In the genomic region with DNA sequence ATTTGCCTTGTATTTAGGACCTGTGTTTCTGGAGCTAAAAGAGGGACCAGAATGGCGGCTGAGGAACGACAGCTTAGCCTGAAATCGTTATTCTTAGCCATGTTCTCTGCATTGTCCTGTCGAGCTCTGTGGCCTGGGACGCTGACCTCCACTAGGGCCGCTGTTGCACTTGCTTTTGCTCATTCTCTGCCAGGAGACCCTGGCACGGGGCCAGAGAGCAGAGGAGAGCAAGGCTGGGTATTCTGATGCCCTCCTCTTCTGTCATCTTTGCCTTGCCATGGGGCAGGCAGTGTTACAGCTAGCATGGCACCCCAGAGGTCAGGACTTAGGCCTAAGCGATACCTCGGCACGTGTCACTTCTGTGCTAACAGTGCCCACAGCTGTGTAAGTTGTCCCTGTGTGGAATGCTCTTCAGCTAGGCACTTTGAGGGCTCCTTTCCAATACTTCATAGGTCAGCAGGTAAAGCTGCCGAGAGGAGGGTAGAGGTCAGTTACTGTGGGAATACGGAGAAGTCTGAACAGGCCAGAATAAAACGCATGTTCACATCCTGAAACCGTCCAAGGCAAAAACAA, we compare ENCODE assay signal across 14 mouse cellular contexts. TPM values are rescaled to one million over a fixed set of nuclear protein-coding genes. Genes with fewer than 3 reads are reported as not detected.
DNase-seq lines count a peak whose midpoint lies in the region; ATAC-seq lines count a peak whose summit lies in the region.
"Had no signal": no experiment of that assay in that cellular context is flagged by ENCODE, and none has a peak within 500 bp of the region (broad histone marks: within the 10 kb centered on the region; RNA-seq: fewer than 3 reads in every experiment).

No protein-coding gene starts in this region.

- H3K9me3 ChIP-seq in liver, embryonic 11.5 days (ENCODE audit: control insufficient read depth, low read length) = no peaks in the 10 kb centered on the region
- H3K9me3 ChIP-seq in liver, embryonic 12.5 days (replicated peaks) = no peaks in the 10 kb centered on the region
- H3K9me3 ChIP-seq in lung, embryonic 16.5 days (ENCODE audit: control insufficient read depth, low read length) = no peaks in the 10 kb centered on the region
- H3K9me3 ChIP-seq: liver, embryonic 13.5 days had no signal

- DNase-seq in gastrocnemius, postnatal 10 days = peak; percentile 38
- DNase-seq in gastrocnemius, postnatal 36 days = no peak
- no peak for DNase-seq in liver, embryonic 11.5 days (ENCODE audit: low spot score)
- peak; percentile 84 for DNase-seq in adrenal gland, postnatal 10 days
- DNase-seq: liver, embryonic 13.5 days; right cerebral cortex, postnatal 25 days had no signal

- H3K36me3 ChIP-seq in liver, embryonic 11.5 days (ENCODE audit: control insufficient read depth, insufficient read depth, low read length) = no peaks in the 10 kb centered on the region
- no peaks in the 10 kb centered on the region for H3K36me3 ChIP-seq in liver, embryonic 12.5 days
- no peaks in the 10 kb centered on the region for H3K36me3 ChIP-seq in lung, embryonic 16.5 days (ENCODE audit: control insufficient read depth, insufficient read depth, low read length)
- H3K36me3 ChIP-seq: liver, embryonic 13.5 days had no signal

- no peak overlapping the region for H3K9ac ChIP-seq in liver, embryonic 11.5 days (ENCODE audit: low read depth, low read length)
- H3K9ac ChIP-seq in liver, embryonic 12.5 days = no peak overlapping the region
- H3K9ac ChIP-seq in lung, embryonic 16.5 days (ENCODE audit: low read length) = no peak overlapping the region
- H3K9ac ChIP-seq: liver, embryonic 13.5 days had no signal

- WGBS in liver, embryonic 11.5 days = 84% methylated on average over 14 of the region's 14 CpGs
- 81% methylated on average over 14 of the region's 14 CpGs for WGBS in liver, embryonic 12.5 days (ENCODE audit: insufficient replicate concordance)
- WGBS in lung, embryonic 16.5 days = 76% methylated on average over 14 of the region's 14 CpGs

- no peak overlapping the region for H3K4me3 ChIP-seq in liver, embryonic 11.5 days (ENCODE audit: low read depth, low read length)
- H3K4me3 ChIP-seq in liver, embryonic 12.5 days = no peak overlapping the region
- no peak overlapping the region for H3K4me3 ChIP-seq in lung, embryonic 16.5 days (ENCODE audit: low read length)
- H3K4me3 ChIP-seq: heart, adult 2 months; layer of hippocampus, adult 2 months; liver, embryonic 13.5 days had no signal

- no peaks in the 10 kb centered on the region; the same call in 1 of the 2 replicates for H3K27me3 ChIP-seq in liver, embryonic 11.5 days (replicated peaks; ENCODE audit: control insufficient read depth, insufficient read depth, low read length)
- H3K27me3 ChIP-seq in liver, embryonic 12.5 days (replicated peaks) = peaks cover 10% of the 10 kb centered on the region; the same call in 1 of the 2 replicates
- no peaks in the 10 kb centered on the region for H3K27me3 ChIP-seq in lung, embryonic 16.5 days (ENCODE audit: control insufficient read depth, insufficient read depth, low read depth, low read length)

- no peak overlapping the region for H3K4me2 ChIP-seq in liver, embryonic 11.5 days
- H3K4me2 ChIP-seq in liver, embryonic 12.5 days = no peak overlapping the region
- no peak overlapping the region for H3K4me2 ChIP-seq in lung, embryonic 16.5 days (ENCODE audit: low read depth, low read length)
- H3K4me2 ChIP-seq: liver, embryonic 13.5 days had no signal

- H3K27ac ChIP-seq in liver, embryonic 11.5 days (ENCODE audit: low read depth, low read length) = no peak overlapping the region
- no peak overlapping the region for H3K27ac ChIP-seq in liver, embryonic 12.5 days
- no peak overlapping the region for H3K27ac ChIP-seq in lung, embryonic 16.5 days (ENCODE audit: low read length)
- H3K27ac ChIP-seq: heart, adult 2 months; layer of hippocampus, adult 2 months; liver, embryonic 13.5 days had no signal

- peak; percentile 27; the same call in 1 of the 2 replicates for ATAC-seq in liver, embryonic 11.5 days (replicated peaks; ENCODE audit: low FRiP score)
- ATAC-seq in liver, embryonic 12.5 days = no peak
- ATAC-seq in lung, embryonic 16.5 days (ENCODE audit: low read depth) = peak; percentile 52; the same call in 1 of the 2 replicates
- no peak for ATAC-seq in erythroid progenitor cell, adult 5-6 weeks (replicated peaks; ENCODE audit: low FRiP score, poor library complexity, severe bottlenecking)
- no peak for ATAC-seq in monocyte, adult 5-6 weeks (replicated peaks; ENCODE audit: insufficient number of reproducible peaks, low FRiP score, low TSS enrichment, poor library complexity, severe bottlenecking)

- H3K4me1 ChIP-seq in liver, embryonic 11.5 days (replicated peaks; ENCODE audit: control insufficient read depth, insufficient read depth, low read length) = no peaks in the 10 kb centered on the region
- H3K4me1 ChIP-seq in liver, embryonic 12.5 days = no peaks in the 10 kb centered on the region
- peaks cover 3% of the 10 kb centered on the region; the same call in 1 of the 2 replicates for H3K4me1 ChIP-seq in lung, embryonic 16.5 days (replicated peaks; ENCODE audit: control insufficient read depth, insufficient read depth, low read length)

- intact Hi-C loops in gastrocnemius, postnatal 36 days (cut with DNase I) = loop anchor here (2.0 to 10.0 kb wide), 2 partner anchors 399 to 589 kb away; no protein-coding TSS in a partner anchor

RNA-seq across cellular contexts. Expression of a gene that starts 23.3 kb away (rescaled TPM):
- 1 to 10 TPM; 5.7 to 8.8 TPM for total RNA-seq in gastrocnemius, postnatal 10 days (2021)
- total RNA-seq in gastrocnemius, postnatal 36 days (2021) = 1 to 10 TPM; 3.7 to 3.8 TPM
- polyA plus RNA-seq in liver, embryonic 11.5 days (2014; fragmentation: Nextera tagmentation; extraction: Ambion mirVana) = 19.0 and 20.5 TPM in 2 replicates
- 8.5 and 8.7 TPM in 2 replicates for polyA plus RNA-seq in liver, embryonic 12.5 days (2016; fragmentation: Nextera tagmentation; extraction: Ambion mirVana)
- 10 to 100 TPM; 10.3 to 12.6 TPM for total RNA-seq in adrenal gland, postnatal 10 days (2021)
- 17.3 and 22.7 TPM in 2 replicates for polyA plus RNA-seq in lung, embryonic 16.5 days (2015; fragmentation: Nextera tagmentation; extraction: Ambion mirVana)
- 3.6 and 8.4 TPM in 2 replicates for total RNA-seq in erythroid progenitor cell, adult 5-6 weeks (2015; ENCODE audit: low replicate concordance)
- total RNA-seq in erythroid progenitor cell, adult 5-6 weeks (2017; ENCODE audit: low replicate concordance) = 2.9 and 3.1 TPM in 2 replicates
- total RNA-seq in monocyte, adult 5-6 weeks (2017) = 3.5 to 11.2 TPM (median 9.5 TPM) in 3 replicates

RNA-seq across cellular contexts. Expression of a gene that starts 24.4 kb away (rescaled TPM):
- total RNA-seq in gastrocnemius, postnatal 10 days (2021) = 1 to 10 TPM; 5.0 to 6.0 TPM
- total RNA-seq in gastrocnemius, postnatal 36 days (2021) = 1 to 10 TPM; 1.2 to 1.5 TPM
- polyA plus RNA-seq in liver, embryonic 11.5 days (2014; fragmentation: Nextera tagmentation; extraction: Ambion mirVana) = 7.0 and 7.8 TPM in 2 replicates
- 4.2 and 4.5 TPM in 2 replicates for polyA plus RNA-seq in liver, embryonic 12.5 days (2016; fragmentation: Nextera tagmentation; extraction: Ambion mirVana)
- 1 to 10 TPM; 7.1 to 7.5 TPM for total RNA-seq in adrenal gland, postnatal 10 days (2021)
- 15.1 and 17.1 TPM in 2 replicates for polyA plus RNA-seq in lung, embryonic 16.5 days (2015; fragmentation: Nextera tagmentation; extraction: Ambion mirVana)
- 1.4 and 1.7 TPM in 2 replicates for total RNA-seq in erythroid progenitor cell, adult 5-6 weeks (2015; ENCODE audit: low replicate concordance)
- total RNA-seq in erythroid progenitor cell, adult 5-6 weeks (2017; ENCODE audit: low replicate concordance) = 1.0 and 2.0 TPM in 2 replicates
- 8.3 to 13.4 TPM (median 8.6 TPM) in 3 replicates for total RNA-seq in monocyte, adult 5-6 weeks (2017)

RNA-seq across cellular contexts. Expression of a gene that starts 42.6 kb away (rescaled TPM):
- total RNA-seq in gastrocnemius, postnatal 10 days (2021) = not detected
- not detected for total RNA-seq in gastrocnemius, postnatal 36 days (2021)
- polyA plus RNA-seq in liver, embryonic 11.5 days (2014; fragmentation: Nextera tagmentation; extraction: Ambion mirVana) = 0.14 TPM in 1 of 2 replicates, not detected in the other
- polyA plus RNA-seq in liver, embryonic 12.5 days (2016; fragmentation: Nextera tagmentation; extraction: Ambion mirVana) = not detected in 2 replicates
- not detected for total RNA-seq in adrenal gland, postnatal 10 days (2021)
- not detected in 2 replicates for polyA plus RNA-seq in lung, embryonic 16.5 days (2015; fragmentation: Nextera tagmentation; extraction: Ambion mirVana)
- not detected in 2 replicates for total RNA-seq in erythroid progenitor cell, adult 5-6 weeks (2015; ENCODE audit: low replicate concordance)
- total RNA-seq in erythroid progenitor cell, adult 5-6 weeks (2017; ENCODE audit: low replicate concordance) = not detected in 2 replicates
- not detected in 3 replicates for total RNA-seq in monocyte, adult 5-6 weeks (2017)
- total RNA-seq: heart, adult 2 months; layer of hippocampus, adult 2 months; midbrain, postnatal 0 days had no signal
- polyA plus RNA-seq: embryonic facial prominence, embryonic 14.5 days; heart, adult 2 months; liver, embryonic 13.5 days; midbrain, postnatal 0 days had no signal

Comparison
In these comparisons a context has a peak if more than half of its experiments do, and no peak if none do; other contexts are left out.
1. DNase-seq: peak in gastrocnemius, postnatal 10 days (single experiment) and adrenal gland, postnatal 10 days (single experiment); none in gastrocnemius, postnatal 36 days (0 of 2) and liver, embryonic 11.5 days (single experiment).
2. ATAC-seq: peak in liver, embryonic 11.5 days (single experiment) and lung, embryonic 16.5 days (single experiment); none in liver, embryonic 12.5 days (single experiment), erythroid progenitor cell, adult 5-6 weeks (single experiment) and monocyte, adult 5-6 weeks (single experiment).